Mouse (Mus musculus): ENCODE measurements around the gene Ndufa3. TPM values are rescaled to one million over a fixed set of nuclear protein-coding genes. Genes with fewer than 3 reads are reported as not detected.

Ndufa3 gene
- total and polyA plus RNA-seq, 3 experiments, result 58.9 to 307 (median 261) TPM

DNA sequence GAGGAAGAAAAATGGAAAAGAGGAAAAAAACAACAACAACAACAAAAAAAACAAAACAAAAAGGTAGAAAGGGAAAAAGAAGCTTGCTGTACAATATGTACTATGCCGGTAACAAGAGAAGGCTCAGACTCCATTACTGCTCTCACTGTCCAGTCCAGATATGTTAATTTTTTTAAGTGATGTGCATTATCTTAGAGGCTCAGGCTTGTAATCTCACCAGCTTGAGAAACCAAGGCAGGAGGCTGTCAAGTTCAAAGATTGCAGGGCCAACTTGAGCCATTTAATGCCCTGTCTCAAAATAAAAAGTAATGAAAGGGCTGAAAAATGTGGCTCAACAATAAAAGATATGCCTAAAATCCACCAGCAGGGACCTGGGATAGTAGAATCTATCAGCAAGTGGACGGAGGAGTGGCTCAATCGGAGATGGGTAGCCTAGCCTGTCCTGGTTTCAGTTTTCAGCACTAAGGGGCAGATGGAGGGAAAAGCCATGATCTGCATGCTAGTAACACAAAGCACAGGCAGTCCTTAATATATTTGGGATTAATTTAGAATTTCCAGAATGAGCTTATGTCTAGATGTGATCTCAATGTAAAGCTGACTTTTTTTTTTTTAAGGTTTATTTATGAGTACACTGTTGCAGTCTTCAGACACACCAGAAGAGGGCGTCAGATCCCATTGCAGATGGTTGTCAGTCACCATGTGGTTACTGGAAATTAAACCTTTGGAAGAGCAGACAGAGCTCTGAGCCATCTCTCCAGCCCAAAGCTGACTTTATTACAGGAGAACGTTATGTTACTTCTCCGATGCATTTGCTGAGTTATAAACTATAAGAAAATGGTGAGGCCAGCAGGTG lies 558 bp upstream of the Ndufa3 start (continued):
- no peak for TF ChIP-seq E2F4 (IDR thresholded peaks at IDR 0.05; ENCODE audit: insufficient replicate concordance, low read depth, low read length)
- peak; percentile 90 for TF ChIP-seq MXI1 (IDR thresholded peaks at IDR 0.05; ENCODE audit: low read depth, low read length)
- peak; percentile 65 for TF ChIP-seq MAX (IDR thresholded peaks at IDR 0.05; ENCODE audit: low read length)
- TF ChIP-seq BHLHE40 (IDR thresholded peaks at IDR 0.05; ENCODE audit: low read depth, low read length), result no peak
- no peak for TF ChIP-seq IRF4 (IDR thresholded peaks at IDR 0.05; ENCODE audit: low read depth, low read length)
- no peak for TF ChIP-seq USF1 (IDR thresholded peaks at IDR 0.05; ENCODE audit: low read depth, low read length)
- TF ChIP-seq ELF1 (IDR thresholded peaks at IDR 0.05; ENCODE audit: low read depth, low read length), result no peak
- peak; percentile 70 to 81 for TF ChIP-seq CTCF (conservative IDR thresholded peaks at IDR 0.05 in 1 of 2, IDR thresholded peaks at IDR 0.05 in 1 of 2; ENCODE audit: low read depth in 2 of 2, low read length in 2 of 2)

DNA sequence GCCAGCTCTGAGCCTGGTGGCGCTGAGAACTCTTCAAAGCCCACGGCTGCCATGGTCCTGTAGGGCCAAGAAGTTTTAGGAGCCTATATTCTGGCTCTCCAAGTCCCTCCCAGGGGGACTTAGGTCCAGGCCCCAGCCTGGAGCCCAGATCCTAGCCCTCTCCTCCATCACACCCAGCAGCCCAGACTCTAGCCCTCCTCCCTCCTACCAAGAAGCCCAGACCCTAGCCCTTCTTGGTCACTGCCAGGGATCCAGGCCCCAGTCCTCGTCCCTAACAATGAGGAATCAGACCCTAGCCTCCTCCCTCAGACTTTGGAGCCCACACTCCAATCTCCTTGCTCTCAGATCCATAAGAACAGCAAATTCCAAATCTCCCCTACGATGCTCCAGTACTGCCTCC lies 11.9 kb downstream of the Ndufa3 start:
- H3K27ac ChIP-seq (ENCODE audit: insufficient read depth, low read depth), result no peak overlapping the region
- dilution Hi-C loops (cut with MboI; ENCODE audit: extremely low pct_ligation_motif_present, extremely low pct_unique_long_range_greater_than_20kb, low sequenced_read_pairs) (no loop called here), in situ Hi-C loops (cut with MboI; ENCODE audit: low pct_ligation_motif_present, low pct_unique_long_range_greater_than_20kb, low sequenced_read_pairs) (no loop called here)
- H3K79me2 ChIP-seq (replicated peaks; ENCODE audit: control insufficient read depth, extremely low read depth, insufficient read depth, poor library complexity, severe bottlenecking), result peaks cover 37% of the 10 kb centered on the region
- no peak for DNase-seq (ENCODE audit: extremely low read depth)
- no peaks in the 10 kb centered on the region for H3K27me3 ChIP-seq (replicated peaks)
- TF ChIP-seq ZKSCAN1 (IDR thresholded peaks at IDR 0.05; ENCODE audit: borderline replicate concordance, low read depth, low read length), result no peak
- no peak for TF ChIP-seq POLR2A (IDR thresholded peaks at IDR 0.05; ENCODE audit: low read depth, low read length)
- TF ChIP-seq MAZ (IDR thresholded peaks at IDR 0.05; ENCODE audit: low read depth, low read length), result no peak
- TF ChIP-seq POLR2AphosphoS2 (IDR thresholded peaks at IDR 0.05; ENCODE audit: low read depth, low read length), result no peak
- no peak for TF ChIP-seq MXI1 (IDR thresholded peaks at IDR 0.05; ENCODE audit: low read depth, low read length)
- TF ChIP-seq E2F4 (IDR thresholded peaks at IDR 0.05; ENCODE audit: insufficient replicate concordance, low read depth, low read length), result no peak
- TF ChIP-seq MAFK (IDR thresholded peaks at IDR 0.05; ENCODE audit: insufficient replicate concordance, low read length), result no peak
- H3K4me3 ChIP-seq (replicated peaks in 1 of 3; ENCODE audit: low read depth in 2 of 3, low read length in 2 of 3, poor library complexity in 1 of 3), result peak overlapping the region; percentile 67 to 75 (median 69)
- peak overlapping the region; percentile 84 for H3K4me2 ChIP-seq (ENCODE audit: insufficient read depth, low read depth, poor library complexity, severe bottlenecking)
- H3K4me1 ChIP-seq (ENCODE audit: control insufficient read depth in 1 of 2, insufficient read depth in 2 of 2), result peaks cover 7 to 48% of the 10 kb centered on the region in 2 experiments
- peaks cover 35 to 73% of the 10 kb centered on the region in 2 experiments for H3K36me3 ChIP-seq (replicated peaks in 1 of 2; ENCODE audit: control insufficient read depth in 1 of 2, insufficient read depth in 1 of 2, low read length in 1 of 2)
- H3K9ac ChIP-seq (ENCODE audit: insufficient read depth, low read depth), result peak overlapping the region; percentile 96
- no peaks in the 10 kb centered on the region for H3K9me3 ChIP-seq (replicated peaks; ENCODE audit: low read length)

DNA sequence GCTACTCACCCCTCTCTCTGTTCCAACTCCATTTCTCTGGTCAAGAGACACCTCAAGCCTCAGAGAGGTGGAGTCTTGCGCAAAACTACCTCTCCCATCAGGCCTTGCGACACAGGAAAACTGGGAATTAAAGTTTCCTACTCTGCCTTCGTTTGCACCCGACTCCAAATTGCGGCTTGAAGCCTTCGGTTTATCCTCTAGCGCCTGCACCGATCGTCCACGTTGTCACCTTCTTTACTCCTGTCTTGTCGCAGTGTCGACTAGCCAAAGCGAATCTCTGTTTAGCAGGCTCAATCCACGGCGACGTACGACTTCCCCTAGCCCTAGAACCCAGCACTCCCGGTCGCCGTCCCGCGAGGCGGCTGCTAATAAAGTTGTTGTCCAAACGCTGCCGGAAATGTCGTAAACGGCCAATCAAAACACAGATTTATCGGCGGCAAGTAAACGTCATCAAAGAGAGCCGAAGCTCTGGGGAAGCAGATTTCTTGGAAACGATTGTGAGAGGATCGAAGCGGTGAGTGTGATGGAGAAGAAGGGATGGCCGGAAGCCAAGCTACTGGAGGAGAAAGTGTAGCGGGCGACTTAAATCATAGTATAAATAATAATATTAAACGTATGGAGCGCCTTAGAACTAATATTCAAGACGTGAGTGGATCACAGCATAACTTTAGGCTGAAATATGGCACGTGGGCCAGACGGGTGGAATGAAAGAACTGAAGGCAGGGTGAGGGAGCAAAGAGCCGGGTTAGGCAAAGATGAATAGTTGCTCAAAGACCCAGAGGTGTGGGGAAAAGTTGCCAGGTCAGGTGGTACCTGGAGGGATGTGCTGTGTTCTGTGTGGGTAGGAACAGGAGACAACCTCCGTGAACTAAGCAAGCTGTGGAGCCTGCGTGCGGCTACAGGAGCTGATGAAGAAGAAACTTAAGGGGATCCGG lies 12.6 kb downstream of the Ndufa3 start, which contains the start of the genes Tfpt and Prpf31:
TSS of gene Tfpt (minus strand) at position 387 of the 935 bp plus-strand sequence.
TSS of gene Prpf31 (plus strand) at position 443 of the 935 bp plus-strand sequence.
- DNase-seq (ENCODE audit: extremely low read depth), result peak; percentile 97
- H3K36me3 ChIP-seq (replicated peaks in 1 of 2; ENCODE audit: control insufficient read depth in 1 of 2, insufficient read depth in 1 of 2, low read length in 1 of 2), result peaks cover 37 to 72% of the 10 kb centered on the region in 2 experiments
- dilution Hi-C loops (cut with MboI; ENCODE audit: extremely low pct_ligation_motif_present, extremely low pct_unique_long_range_greater_than_20kb, low sequenced_read_pairs), result no loop called here
- peak within 1 kb of the TSS; percentile 56 for H3K27ac ChIP-seq (ENCODE audit: insufficient read depth, low read depth)
- H3K27me3 ChIP-seq (replicated peaks), result no peaks in the 10 kb centered on the region
- peak within 1 kb of the TSS; percentile 96 for H3K9ac ChIP-seq (ENCODE audit: insufficient read depth, low read depth)
- H3K9me3 ChIP-seq (replicated peaks; ENCODE audit: low read length), result no peaks in the 10 kb centered on the region
- in situ Hi-C loops (cut with MboI; ENCODE audit: low pct_ligation_motif_present, low pct_unique_long_range_greater_than_20kb, low sequenced_read_pairs), result no loop called here
- H3K4me3 ChIP-seq (replicated peaks in 1 of 3; ENCODE audit: low read depth in 2 of 3, low read length in 2 of 3, poor library complexity in 1 of 3), result peak within 1 kb of the TSS; percentile 67 to 75 (median 69)
- H3K4me2 ChIP-seq (ENCODE audit: insufficient read depth, low read depth, poor library complexity, severe bottlenecking), result peak within 1 kb of the TSS; percentile 84
- peaks cover 37% of the 10 kb centered on the region for H3K79me2 ChIP-seq (replicated peaks; ENCODE audit: control insufficient read depth, extremely low read depth, insufficient read depth, poor library complexity, severe bottlenecking)
- H3K4me1 ChIP-seq (ENCODE audit: control insufficient read depth in 1 of 2, insufficient read depth in 2 of 2), result peaks cover 7 to 48% of the 10 kb centered on the region in 2 experiments
- peak; percentile 25; the same call in 1 of the 2 replicates for TF ChIP-seq JUND (conservative IDR thresholded peaks at IDR 0.05; ENCODE audit: low read depth, low read length)
- TF ChIP-seq UBTF (IDR thresholded peaks at IDR 0.05; ENCODE audit: low read depth, low read length), result no peak
- no peak for TF ChIP-seq RAD21 (IDR thresholded peaks at IDR 0.05; ENCODE audit: low read depth, low read length)
- TF ChIP-seq MEF2A (IDR thresholded peaks at IDR 0.05; ENCODE audit: borderline replicate concordance, low read depth, low read length), result peak; percentile 37; the same call in 1 of the 2 replicates
- no peak; the same call in 1 of the 2 replicates for TF ChIP-seq JUN (IDR thresholded peaks at IDR 0.05; ENCODE audit: insufficient read depth, low read depth, low read length)
- TF ChIP-seq POLR2A (IDR thresholded peaks at IDR 0.05; ENCODE audit: low read depth, low read length), result peak; percentile 79
- TF ChIP-seq ZNF384 (IDR thresholded peaks at IDR 0.05; ENCODE audit: low read depth, low read length), result no peak
- peak; percentile 32; the same call in 1 of the 2 replicates for TF ChIP-seq ZMIZ1 (IDR thresholded peaks at IDR 0.05; ENCODE audit: low read depth, low read length)
- TF ChIP-seq PAX5 (IDR thresholded peaks at IDR 0.05; ENCODE audit: low read length), result no peak
- TF ChIP-seq POLR2AphosphoS2 (IDR thresholded peaks at IDR 0.05; ENCODE audit: low read depth, low read length), result no peak
- TF ChIP-seq ZC3H11A (IDR thresholded peaks at IDR 0.05; ENCODE audit: low read depth, low read length), result no peak
- TF ChIP-seq MAX (IDR thresholded peaks at IDR 0.05; ENCODE audit: low read length), result peak; percentile 58
- peak; percentile 87 for TF ChIP-seq MXI1 (IDR thresholded peaks at IDR 0.05; ENCODE audit: low read depth, low read length)
- peak; percentile 90 for TF ChIP-seq ELF1 (IDR thresholded peaks at IDR 0.05; ENCODE audit: low read depth, low read length)
- 0 out of 2 replicates have a peak, but pooled peaks have one; percentile 14 for TF ChIP-seq ETS1 (conservative IDR thresholded peaks at IDR 0.05; ENCODE audit: low read depth, low read length)
- no peak for TF ChIP-seq USF2 (conservative IDR thresholded peaks at IDR 0.05; ENCODE audit: low read depth, low read length)
- TF ChIP-seq MAFK (IDR thresholded peaks at IDR 0.05; ENCODE audit: insufficient replicate concordance, low read length), result no peak

All from CH12.LX (cell line).